Mouse (Mus musculus): Measurements from ENCODE around the gene Glrx. TPM values are rescaled to one million over a fixed set of nuclear protein-coding genes. Genes with fewer than 3 reads are reported as not detected.
A peak's percentile ranks its signal among the peaks of the same experiment; 100 is the strongest.

The Glrx gene
- 24.3 and 26.9 TPM in 2 replicates for polyA plus RNA-seq (2016; fragmentation: Nextera tagmentation; extraction: Ambion mirVana)

DNA sequence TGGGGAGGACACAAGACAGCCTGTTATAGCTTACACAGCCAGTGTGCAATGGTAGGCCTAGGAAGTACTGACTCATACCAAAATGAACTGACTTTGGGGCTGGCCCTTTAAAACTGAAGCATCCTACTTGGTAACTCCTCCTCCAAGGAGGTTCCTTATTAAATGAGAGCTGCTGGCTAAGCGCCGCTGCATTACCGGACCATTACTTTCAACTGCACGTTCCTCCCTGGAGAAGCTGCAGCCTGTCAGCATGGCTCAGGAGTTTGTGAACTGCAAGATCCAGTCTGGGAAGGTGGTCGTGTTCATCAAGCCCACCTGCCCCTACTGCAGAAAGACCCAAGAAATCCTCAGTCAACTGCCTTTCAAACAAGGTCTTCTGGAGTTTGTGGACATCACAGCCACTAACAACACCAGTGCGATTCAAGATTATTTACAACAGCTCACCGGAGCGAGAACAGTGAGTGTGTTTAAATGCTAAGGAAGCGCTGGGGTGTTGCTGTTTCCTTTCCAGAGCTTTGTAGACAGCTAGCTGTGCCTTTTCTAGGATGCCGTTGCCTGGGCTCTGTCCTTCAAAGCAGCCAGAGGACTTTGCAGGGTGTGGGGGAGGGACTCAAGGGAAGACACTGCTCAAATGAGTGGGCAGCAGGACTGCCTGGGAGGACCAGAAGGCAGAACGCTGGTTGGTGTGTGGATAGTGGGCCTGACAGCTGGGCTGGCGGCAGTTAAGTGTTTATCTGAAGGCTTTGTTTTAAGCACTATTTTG is at the start of gene Glrx:
Glrx (plus strand) TSS at position 150 of the 763 bp plus-strand sequence.
- peak; percentile 67 for DNase-seq (ENCODE audit: low spot score)
- Histone ChIP-seq H3K36me3 (replicated peaks) (no peaks in the 10 kb centered on the region), H3K4me1 (peaks cover 39% of the 10 kb centered on the region), H3K9me3 (no peaks in the 10 kb centered on the region), H3K27me3 (replicated peaks; ENCODE audit: low read depth, poor library complexity, severe bottlenecking) (no peaks in the 10 kb centered on the region), H3K4me3 (peak within 1 kb of the TSS; percentile 58), H3K27ac (replicated peaks) (peak within 1 kb of the TSS; percentile 55)
- WGBS, result 1% methylated on average over 12 of the region's 12 CpGs

GRCm38 (mm10) chr13:75790550-75791205 is 49.0 kb upstream of the Glrx start:
- Histone ChIP-seq H3K27ac (replicated peaks) (no peak overlapping the region), H3K4me1 (peaks cover 1% of the 10 kb centered on the region; the same call in 1 of the 2 replicates), H3K27me3 (replicated peaks; ENCODE audit: low read depth, poor library complexity, severe bottlenecking) (no peaks in the 10 kb centered on the region), H3K9me3 (no peaks in the 10 kb centered on the region), H3K4me3 (no peak overlapping the region), H3K36me3 (replicated peaks) (no peaks in the 10 kb centered on the region)
- 73% methylated on average over 1 of the region's 1 CpGs for WGBS
- no peak for DNase-seq (ENCODE audit: low spot score)

- Histone ChIP-seq H3K27me3 (replicated peaks; ENCODE audit: low read depth, poor library complexity, severe bottlenecking) (no peaks in the 10 kb centered on the region), H3K4me1 (peaks cover 3% of the 10 kb centered on the region; the same call in 1 of the 2 replicates), H3K4me3 (no peak overlapping the region), H3K9me3 (no peaks in the 10 kb centered on the region), H3K36me3 (replicated peaks) (no peaks in the 10 kb centered on the region), H3K27ac (replicated peaks) (no peak overlapping the region)
- DNase-seq (ENCODE audit: low spot score), result no peak
- WGBS, result 72% methylated on average over 6 of the region's 6 CpGs
These were observed 45.6 kb upstream of the Glrx start for GRCm38 (mm10) chr13:75793863-75794629.

GRCm38 (mm10) chr13:75797369-75798141 is 42.1 kb upstream of the Glrx start:
- peak; percentile 92 for DNase-seq (ENCODE audit: low spot score)
- Histone ChIP-seq H3K4me1 (peaks cover 3% of the 10 kb centered on the region; the same call in 1 of the 2 replicates), H3K4me3 (peak overlapping the region; percentile 39), H3K27ac (replicated peaks) (peak overlapping the region; percentile 35; the same call in 1 of the 2 replicates), H3K9me3 (no peaks in the 10 kb centered on the region), H3K27me3 (replicated peaks; ENCODE audit: low read depth, poor library complexity, severe bottlenecking) (no peaks in the 10 kb centered on the region), H3K36me3 (replicated peaks) (no peaks in the 10 kb centered on the region)
- 38% methylated on average over 18 of the region's 18 CpGs for WGBS

- Histone ChIP-seq H3K27ac (replicated peaks) (no peak overlapping the region), H3K4me3 (no peak overlapping the region), H3K27me3 (replicated peaks; ENCODE audit: low read depth, poor library complexity, severe bottlenecking) (no peaks in the 10 kb centered on the region), H3K36me3 (replicated peaks) (no peaks in the 10 kb centered on the region), H3K4me1 (peaks cover 3% of the 10 kb centered on the region; the same call in 1 of the 2 replicates), H3K9me3 (no peaks in the 10 kb centered on the region)
- WGBS, result 70% methylated on average over 7 of the region's 7 CpGs
- no peak for DNase-seq (ENCODE audit: low spot score)
These were observed 41.0 kb upstream of the Glrx start for GRCm38 (mm10) chr13:75798413-75799302.

DNA sequence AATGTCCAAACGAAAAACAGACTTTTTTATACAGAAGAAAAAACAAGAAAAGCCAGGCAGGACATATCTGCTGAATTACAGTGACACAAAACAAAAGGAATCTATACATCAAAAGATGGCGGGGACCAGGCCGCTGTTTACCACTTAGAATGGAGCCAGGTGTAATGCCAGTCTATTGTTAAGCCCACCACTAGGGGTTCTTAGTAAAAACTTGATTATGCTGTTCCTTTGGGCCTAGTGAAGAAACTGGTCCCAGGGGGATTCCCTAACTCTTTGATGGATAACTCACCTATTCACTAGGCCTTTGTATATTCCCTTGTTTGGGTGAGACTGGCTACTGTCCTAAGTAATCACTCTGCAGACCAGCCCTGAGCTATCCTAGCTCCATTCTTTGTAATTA is 40.2 kb upstream of the Glrx start:
- WGBS, result 91% methylated on average over 3 of the region's 3 CpGs
- no peaks in the 10 kb centered on the region for H3K36me3 ChIP-seq (replicated peaks)
- H3K4me1 ChIP-seq, result peaks cover 3% of the 10 kb centered on the region; the same call in 1 of the 2 replicates
- no peak for DNase-seq (ENCODE audit: low spot score)
- H3K27me3 ChIP-seq (replicated peaks; ENCODE audit: low read depth, poor library complexity, severe bottlenecking), result no peaks in the 10 kb centered on the region
- no peak overlapping the region for H3K4me3 ChIP-seq
- no peak overlapping the region for H3K27ac ChIP-seq (replicated peaks)
- no peaks in the 10 kb centered on the region for H3K9me3 ChIP-seq

GRCm38 (mm10) chr13:75807969-75808368 is 31.7 kb upstream of the Glrx start:
- Histone ChIP-seq H3K27ac (replicated peaks) (no peak overlapping the region), H3K36me3 (replicated peaks) (no peaks in the 10 kb centered on the region), H3K27me3 (replicated peaks; ENCODE audit: low read depth, poor library complexity, severe bottlenecking) (no peaks in the 10 kb centered on the region), H3K4me1 (no peaks in the 10 kb centered on the region), H3K9me3 (no peaks in the 10 kb centered on the region), H3K4me3 (no peak overlapping the region)
- no peak for DNase-seq (ENCODE audit: low spot score)
- 81% methylated on average over 1 of the region's 1 CpGs for WGBS

DNA sequence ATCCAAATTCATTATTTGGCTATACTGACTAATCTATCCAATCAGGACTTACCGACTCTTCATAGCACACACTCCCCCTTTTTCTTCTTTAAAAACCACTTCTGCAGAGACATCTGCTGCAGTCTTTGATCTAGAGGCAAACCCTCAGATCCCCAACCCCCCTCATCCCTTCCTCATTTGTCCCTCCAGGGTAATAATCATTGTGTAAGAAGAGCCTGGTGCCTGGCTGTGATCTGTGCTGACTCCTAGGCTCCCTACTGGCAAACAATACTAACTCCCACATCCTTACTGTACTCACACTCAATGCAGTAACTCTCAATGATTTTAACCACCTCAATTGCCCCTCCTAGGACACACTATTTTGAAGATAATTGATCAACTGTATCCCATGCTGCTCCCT is 29.7 kb upstream of the Glrx start:
- DNase-seq (ENCODE audit: low spot score), result no peak
- Histone ChIP-seq H3K9me3 (no peaks in the 10 kb centered on the region), H3K27ac (replicated peaks) (no peak overlapping the region), H3K36me3 (replicated peaks) (no peaks in the 10 kb centered on the region), H3K27me3 (replicated peaks; ENCODE audit: low read depth, poor library complexity, severe bottlenecking) (no peaks in the 10 kb centered on the region), H3K4me3 (no peak overlapping the region), H3K4me1 (no peaks in the 10 kb centered on the region)
- WGBS, result 84% methylated on average over 1 of the region's 1 CpGs

GRCm38 (mm10) chr13:75817183-75817582 is 22.5 kb upstream of the Glrx start:
- Histone ChIP-seq H3K4me1 (no peaks in the 10 kb centered on the region), H3K36me3 (replicated peaks) (no peaks in the 10 kb centered on the region), H3K27ac (replicated peaks) (no peak overlapping the region), H3K27me3 (replicated peaks; ENCODE audit: low read depth, poor library complexity, severe bottlenecking) (no peaks in the 10 kb centered on the region), H3K9me3 (no peaks in the 10 kb centered on the region), H3K4me3 (no peak overlapping the region)
- DNase-seq (ENCODE audit: low spot score), result no peak
- 97% methylated on average over 2 of the region's 2 CpGs for WGBS

DNA sequence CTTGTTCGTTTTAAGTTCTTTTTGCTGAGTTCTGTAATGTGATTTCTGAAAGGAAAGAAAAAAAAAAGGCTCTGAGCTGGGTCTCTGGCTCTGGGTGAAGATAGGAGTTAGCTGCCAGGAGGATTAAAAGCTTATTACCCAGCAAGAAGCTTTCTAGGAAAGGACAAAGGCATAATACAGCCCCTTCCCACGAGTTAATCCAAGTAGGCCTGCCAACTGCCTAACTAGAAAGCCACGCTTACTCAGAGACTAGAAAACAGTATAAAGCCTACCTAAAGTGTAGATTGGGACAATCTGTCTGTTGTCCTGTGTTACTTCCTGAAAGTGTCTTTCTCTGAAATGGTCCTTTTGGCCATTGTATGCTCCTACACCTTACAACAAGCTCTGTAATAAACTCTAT is 21.2 kb upstream of the Glrx start:
- H3K27ac ChIP-seq (replicated peaks), result no peak overlapping the region
- WGBS, result 37% methylated on average over 3 of the region's 3 CpGs
- no peaks in the 10 kb centered on the region for H3K9me3 ChIP-seq
- H3K4me3 ChIP-seq, result no peak overlapping the region
- H3K36me3 ChIP-seq (replicated peaks), result no peaks in the 10 kb centered on the region
- no peak for DNase-seq (ENCODE audit: low spot score)
- no peaks in the 10 kb centered on the region for H3K4me1 ChIP-seq
- H3K27me3 ChIP-seq (replicated peaks; ENCODE audit: low read depth, poor library complexity, severe bottlenecking), result no peaks in the 10 kb centered on the region

DNA sequence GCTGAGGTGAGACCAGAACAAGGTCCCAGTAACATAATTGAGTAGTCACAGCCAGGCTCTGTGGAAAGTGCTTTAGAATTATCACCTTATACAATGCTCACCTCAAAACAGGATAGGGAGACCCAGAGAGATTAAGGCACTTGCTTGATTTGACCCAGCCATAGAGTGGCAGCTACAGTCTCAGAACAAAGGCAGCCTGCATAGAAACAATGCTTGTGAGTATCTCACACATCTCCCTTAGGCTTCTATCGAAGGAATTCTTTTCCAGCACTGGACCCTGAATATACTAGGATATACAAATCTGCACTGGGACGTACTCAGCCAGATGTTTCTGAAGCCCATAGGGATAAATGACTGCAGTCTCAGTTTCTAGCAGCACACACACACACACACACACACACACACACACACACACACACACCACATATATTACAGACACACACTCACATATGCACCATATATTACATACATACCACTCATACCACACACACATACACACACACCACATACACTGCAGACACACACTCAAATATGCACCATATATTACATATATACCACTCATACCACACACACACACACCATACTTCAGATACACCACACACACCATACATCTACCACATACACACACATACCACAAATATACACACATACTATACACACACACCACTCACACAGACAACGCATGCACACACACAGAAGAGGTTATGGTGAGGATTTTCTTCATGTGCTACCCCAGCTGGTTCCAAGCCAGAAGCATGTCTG is 20.5 kb upstream of the Glrx start:
- H3K4me1 ChIP-seq, result no peaks in the 10 kb centered on the region
- H3K36me3 ChIP-seq (replicated peaks), result no peaks in the 10 kb centered on the region
- DNase-seq (ENCODE audit: low spot score), result no peak
- 75% methylated on average over 3 of the region's 3 CpGs for WGBS
- no peak overlapping the region for H3K27ac ChIP-seq (replicated peaks)
- no peak overlapping the region for H3K4me3 ChIP-seq
- no peaks in the 10 kb centered on the region for H3K27me3 ChIP-seq (replicated peaks; ENCODE audit: low read depth, poor library complexity, severe bottlenecking)
- no peaks in the 10 kb centered on the region for H3K9me3 ChIP-seq
